Mouse (Mus musculus): ENCODE measurements around the gene Mrtfb.

Mrtfb gene

GRCm38 (mm10) chr16:13255855-13256635 lies at the start of gene Mrtfb:
TSS of gene Mrtfb (plus strand) at chr16:13256481.
- peak; percentile 94 for DNase-seq

- no peak for DNase-seq
Measured at GRCm38 (mm10) chr16:13207649-13208048, 48.6 kb upstream of the Mrtfb start.

- DNase-seq: no peak
Measured at GRCm38 (mm10) chr16:13208087-13208486, 48.2 kb upstream of the Mrtfb start.

- DNase-seq: no peak
Measured at GRCm38 (mm10) chr16:13212781-13213180, 43.5 kb upstream of the Mrtfb start.

- DNase-seq: no peak
Measured at GRCm38 (mm10) chr16:13216116-13216952, 39.9 kb upstream of the Mrtfb start.

GRCm38 (mm10) chr16:13217951-13218350 lies 38.3 kb upstream of the Mrtfb start:
- no peak for DNase-seq

- no peak for DNase-seq
Measured at GRCm38 (mm10) chr16:13221475-13221874, 34.8 kb upstream of the Mrtfb start.

- no peak for DNase-seq
Measured at GRCm38 (mm10) chr16:13232043-13232442, 24.2 kb upstream of the Mrtfb start.

GRCm38 (mm10) chr16:13232912-13233802 lies 23.1 kb upstream of the Mrtfb start:
- no peak for DNase-seq

- DNase-seq: no peak
Measured at GRCm38 (mm10) chr16:13239039-13239438, 17.2 kb upstream of the Mrtfb start.

- no peak for DNase-seq
Measured at GRCm38 (mm10) chr16:13239544-13239943, 16.7 kb upstream of the Mrtfb start.

GRCm38 (mm10) chr16:13240326-13240725 lies 16.0 kb upstream of the Mrtfb start:
- DNase-seq: no peak

GRCm38 (mm10) chr16:13245658-13246057 lies 10.6 kb upstream of the Mrtfb start:
- DNase-seq: no peak

- DNase-seq: no peak
Measured at GRCm38 (mm10) chr16:13246855-13247254, 9.4 kb upstream of the Mrtfb start.

GRCm38 (mm10) chr16:13250061-13250460 lies 6.2 kb upstream of the Mrtfb start:
- no peak for DNase-seq

GRCm38 (mm10) chr16:13256667-13257527 lies 616 bp downstream of the Mrtfb start:
- DNase-seq: no peak

- no peak for DNase-seq
Measured at GRCm38 (mm10) chr16:13257528-13257835, 1.2 kb downstream of the Mrtfb start.

- DNase-seq: no peak
Measured at GRCm38 (mm10) chr16:13259026-13259425, 2.7 kb downstream of the Mrtfb start.

GRCm38 (mm10) chr16:13266312-13266711 lies 10.0 kb downstream of the Mrtfb start:
- DNase-seq: no peak

- no peak for DNase-seq
Measured at GRCm38 (mm10) chr16:13267350-13267904, 11.1 kb downstream of the Mrtfb start.

GRCm38 (mm10) chr16:13269426-13269825 lies 13.1 kb downstream of the Mrtfb start:
- DNase-seq: no peak

GRCm38 (mm10) chr16:13276258-13276657 lies 20.0 kb downstream of the Mrtfb start:
- DNase-seq: no peak

All from cerebellum, adult 8-10 months (tissue).